Mouse (Mus musculus) bone marrow macrophage, adult 2 months (primary cell): ENCODE data around the gene Dhx37.

ENCODE experiments used
- CTCF ChIP-seq: IDR thresholded peaks from 2 replicates; pipeline ENCODE4 v1.5.1; 2012; ENCODE audit warnings: low read depth, mild to moderate bottlenecking, low read length, moderate library complexity
- POLR2A ChIP-seq: IDR thresholded peaks from 2 replicates; pipeline ENCODE4 v1.6.1; 2012; ENCODE audit warnings: mild to moderate bottlenecking, low read depth, low read length, borderline replicate concordance

DNA sequence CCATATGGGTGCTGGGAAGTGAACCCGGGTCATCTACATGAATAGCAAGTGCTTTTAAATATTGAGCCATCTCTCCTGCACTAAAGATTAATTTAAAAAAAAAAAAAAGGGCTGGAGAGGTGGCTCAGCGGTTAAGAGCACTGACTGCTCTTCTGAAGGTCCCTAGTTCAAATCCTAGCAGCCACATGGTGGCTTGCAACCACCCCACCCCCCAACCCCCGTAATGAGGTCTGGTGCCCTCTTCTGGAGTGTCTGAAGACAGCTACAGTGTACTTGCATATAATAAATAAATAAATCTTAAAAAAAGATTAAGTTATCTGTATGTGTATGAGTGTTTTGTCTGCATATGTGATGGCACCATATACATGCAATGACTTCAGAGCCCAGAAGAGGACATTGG is 26.7 kb upstream of the Dhx37 start:
- no peak for TF ChIP-seq POLR2A
- 0 out of 2 replicates have a peak, but pooled peaks have one; percentile 7 for TF ChIP-seq CTCF
